Mouse (Mus musculus) regulatory T cell (primary cell): ENCODE data around the gene Gm14085.
"Not testable (repeated sequence)": the region's sequence is repeated elsewhere in the genome, so short reads cannot be mapped to it uniquely, and the experiment has no call there.

Source experiments
- in situ Hi-C: fragments of 300-600 bp; cut with MboI, MseI; formaldehyde crosslinking; loops from one replicate; pipeline ENCODE4 v1.15.1; 2025; ENCODE audit warnings: high pct_unique_total_duplicates

Gene Gm14085

GRCm38 (mm10) chr2:122484641-122485040 lies at the start of gene Gm14085:
Gene Gm14085, plus strand, starts transcription at chr2:122484941.
- in situ Hi-C loops, result no loop called here

- in situ Hi-C loops, result not testable (repeated sequence)
Observed at GRCm38 (mm10) chr2:122438706-122439482, 45.8 kb upstream of the Gm14085 start.

GRCm38 (mm10) chr2:122440521-122440920 lies 44.2 kb upstream of the Gm14085 start:
- in situ Hi-C loops, result not testable (repeated sequence)

GRCm38 (mm10) chr2:122441000-122441933 lies 43.5 kb upstream of the Gm14085 start:
- in situ Hi-C loops, result no loop called here

GRCm38 (mm10) chr2:122450351-122450750 lies 34.4 kb upstream of the Gm14085 start:
- in situ Hi-C loops, result no loop called here

- in situ Hi-C loops, result no loop called here
Observed at GRCm38 (mm10) chr2:122452426-122452825, 32.3 kb upstream of the Gm14085 start.

- in situ Hi-C loops, result no loop called here
Observed at GRCm38 (mm10) chr2:122466901-122467300, 17.8 kb upstream of the Gm14085 start.

- in situ Hi-C loops, result no loop called here
Observed at GRCm38 (mm10) chr2:122467351-122468013, 17.3 kb upstream of the Gm14085 start.

- in situ Hi-C loops, result no loop called here
Observed at GRCm38 (mm10) chr2:122469221-122469620, 15.5 kb upstream of the Gm14085 start.

GRCm38 (mm10) chr2:122476585-122476984 lies 8.2 kb upstream of the Gm14085 start:
- in situ Hi-C loops, result loop anchor here (5.0 kb wide), 1 partner anchor 74 kb away; no protein-coding TSS in a partner anchor

- in situ Hi-C loops, result not testable (repeated sequence)
Observed at GRCm38 (mm10) chr2:122483787-122484186, 954 bp upstream of the Gm14085 start.

- in situ Hi-C loops, result not testable (repeated sequence)
Observed at GRCm38 (mm10) chr2:122485654-122486053, 913 bp downstream of the Gm14085 start.

- in situ Hi-C loops, result not testable (repeated sequence)
Observed at GRCm38 (mm10) chr2:122486122-122486521, 1.4 kb downstream of the Gm14085 start.

GRCm38 (mm10) chr2:122486674-122487073 lies 1.9 kb downstream of the Gm14085 start:
- in situ Hi-C loops, result no loop called here

- in situ Hi-C loops, result loop anchor here (5.0 kb wide), 1 partner anchor 67 kb away; no protein-coding TSS in a partner anchor
Observed at GRCm38 (mm10) chr2:122529696-122530095, 45.0 kb downstream of the Gm14085 start.

- in situ Hi-C loops, result no loop called here
Observed at GRCm38 (mm10) chr2:122531290-122531689, 46.5 kb downstream of the Gm14085 start.

GRCm38 (mm10) chr2:122531726-122532125 lies 47.0 kb downstream of the Gm14085 start:
- in situ Hi-C loops, result no loop called here

GRCm38 (mm10) chr2:122532136-122532801 lies 47.5 kb downstream of the Gm14085 start:
- in situ Hi-C loops, result no loop called here

GRCm38 (mm10) chr2:122532802-122533186 lies 48.1 kb downstream of the Gm14085 start:
- in situ Hi-C loops, result no loop called here

GRCm38 (mm10) chr2:122533378-122533777 lies 48.6 kb downstream of the Gm14085 start:
- in situ Hi-C loops, result no loop called here

GRCm38 (mm10) chr2:122534671-122535070 lies 49.9 kb downstream of the Gm14085 start:
- in situ Hi-C loops, result no loop called here
